10 mouse cellular contexts compared by ENCODE assay signal in the genomic region with DNA sequence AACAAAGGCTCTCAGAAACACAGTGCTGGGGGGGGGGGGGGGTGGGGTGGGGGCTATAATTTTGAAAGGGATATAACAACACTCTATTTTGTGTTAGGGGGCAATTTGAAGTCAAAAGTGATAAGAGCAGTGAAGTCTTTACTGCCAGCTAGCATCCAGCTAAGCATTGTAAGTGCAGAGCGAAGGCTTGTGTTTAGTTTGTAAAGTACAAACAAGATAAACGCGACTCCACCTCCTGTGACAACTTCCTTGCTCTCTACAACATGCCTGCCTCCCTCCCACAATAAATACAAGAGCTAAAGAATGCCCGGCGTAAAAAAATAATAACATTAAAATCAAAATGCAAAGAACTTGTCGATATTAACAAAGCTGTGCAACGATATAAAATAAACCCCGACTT. TPM values are rescaled to one million over a fixed set of nuclear protein-coding genes. Genes with fewer than 3 reads are reported as not detected.
A peak's percentile ranks its signal among the peaks of the same experiment; 100 is the strongest.
DNase-seq lines count a peak whose midpoint lies in the region; ATAC-seq and TF ChIP-seq lines count a peak whose summit lies in the region.
"Had no signal": no experiment of that assay in that cellular context is flagged by ENCODE, and none has a peak within 500 bp of the region (broad histone marks: within the 10 kb centered on the region; RNA-seq: fewer than 3 reads in every experiment).

No protein-coding gene starts in this region.

- no peak for TF ChIP-seq EP300 in CH12.LX (IDR thresholded peaks at IDR 0.05; ENCODE audit: low read length)

- no peak for TF ChIP-seq RAD21 in CH12.LX (IDR thresholded peaks at IDR 0.05; ENCODE audit: low read depth, low read length)

- TF ChIP-seq CTCF in CH12.LX (conservative IDR thresholded peaks at IDR 0.05 in 1 of 2, IDR thresholded peaks at IDR 0.05 in 1 of 2; ENCODE audit: low read depth in 2 of 2, low read length in 2 of 2), result no peak

- no peak overlapping the region for H3K9ac ChIP-seq in forebrain, embryonic 11.5 days (ENCODE audit: low read length)
- no peak overlapping the region for H3K9ac ChIP-seq in forebrain, embryonic 16.5 days (replicated peaks; ENCODE audit: low read depth, low read length)
- no peak overlapping the region for H3K9ac ChIP-seq in kidney, embryonic 16.5 days (replicated peaks; ENCODE audit: low read length)
- peak overlapping the region; percentile 60 for H3K9ac ChIP-seq in CH12.LX (ENCODE audit: insufficient read depth, low read depth)
- H3K9ac ChIP-seq in limb, embryonic 15.5 days, result no peak overlapping the region

- H3K4me2 ChIP-seq in forebrain, embryonic 11.5 days (ENCODE audit: low read depth, low read length, severe bottlenecking), result no peak overlapping the region
- no peak overlapping the region for H3K4me2 ChIP-seq in forebrain, embryonic 16.5 days (ENCODE audit: low read length)
- H3K4me2 ChIP-seq in kidney, embryonic 16.5 days (replicated peaks; ENCODE audit: low read depth, low read length), result peak overlapping the region; percentile 8; the same call in 1 of the 2 replicates
- peak overlapping the region; percentile 74 for H3K4me2 ChIP-seq in CH12.LX (ENCODE audit: insufficient read depth, low read depth, poor library complexity, severe bottlenecking)
- H3K4me2 ChIP-seq in limb, embryonic 15.5 days, result no peak overlapping the region

- TF ChIP-seq POLR2A in CH12.LX (IDR thresholded peaks at IDR 0.05; ENCODE audit: low read depth, low read length), result no peak

- no peak for ATAC-seq in forebrain, embryonic 11.5 days (replicated peaks; ENCODE audit: low FRiP score)
- ATAC-seq in forebrain, embryonic 16.5 days, result no peak
- ATAC-seq in kidney, embryonic 16.5 days (ENCODE audit: low FRiP score, low TSS enrichment), result no peak
- no peak for ATAC-seq in limb, embryonic 15.5 days (ENCODE audit: insufficient number of reproducible peaks, low FRiP score, low TSS enrichment, low read depth)
- ATAC-seq in inflammation-experienced regulatory T-cells, adult 6 months, result no peak

- peak; percentile 5 for DNase-seq in forebrain, embryonic 11.5 days (ENCODE audit: low spot score)
- no peak for DNase-seq in kidney, adult 9 months
- DNase-seq in CH12.LX (ENCODE audit: extremely low read depth), result no peak
- DNase-seq in T-cell, adult 2 months (ENCODE audit: low spot score), result no peak

- H3K79me2 ChIP-seq in CH12.LX (replicated peaks; ENCODE audit: control insufficient read depth, extremely low read depth, insufficient read depth, poor library complexity, severe bottlenecking), result peaks cover 18% of the 10 kb centered on the region

- H3K27me3 ChIP-seq in forebrain, embryonic 11.5 days (ENCODE audit: control insufficient read depth, insufficient read depth, low read length), result no peaks in the 10 kb centered on the region
- no peaks in the 10 kb centered on the region for H3K27me3 ChIP-seq in forebrain, embryonic 16.5 days (replicated peaks; ENCODE audit: control insufficient read depth, insufficient read depth, low read length)
- H3K27me3 ChIP-seq in kidney, embryonic 16.5 days (ENCODE audit: insufficient read depth, low read length), result no peaks in the 10 kb centered on the region
- no peaks in the 10 kb centered on the region for H3K27me3 ChIP-seq in CH12.LX (replicated peaks)
- no peaks in the 10 kb centered on the region for H3K27me3 ChIP-seq in limb, embryonic 15.5 days

- no peaks in the 10 kb centered on the region for H3K9me3 ChIP-seq in forebrain, embryonic 11.5 days (ENCODE audit: control insufficient read depth, low read length)
- H3K9me3 ChIP-seq in forebrain, embryonic 16.5 days (ENCODE audit: control insufficient read depth, low read length), result no peaks in the 10 kb centered on the region
- H3K9me3 ChIP-seq in kidney, embryonic 16.5 days (ENCODE audit: low read length), result no peaks in the 10 kb centered on the region
- no peaks in the 10 kb centered on the region for H3K9me3 ChIP-seq in CH12.LX (replicated peaks; ENCODE audit: low read length)
- H3K9me3 ChIP-seq in limb, embryonic 15.5 days, result no peaks in the 10 kb centered on the region

- dilution Hi-C loops in CH12.LX (cut with MboI; ENCODE audit: extremely low pct_ligation_motif_present, extremely low pct_unique_long_range_greater_than_20kb, low sequenced_read_pairs), result no loop called here

- in situ Hi-C loops in CH12.LX (cut with MboI; ENCODE audit: low pct_ligation_motif_present, low pct_unique_long_range_greater_than_20kb, low sequenced_read_pairs), result no loop called here

- H3K4me1 ChIP-seq in forebrain, embryonic 11.5 days (replicated peaks; ENCODE audit: control insufficient read depth, insufficient read depth, low read length), result no peaks in the 10 kb centered on the region; the same call in 1 of the 2 replicates
- H3K4me1 ChIP-seq in forebrain, embryonic 16.5 days (replicated peaks; ENCODE audit: control insufficient read depth, insufficient read depth, low read length), result peaks cover 14% of the 10 kb centered on the region
- peaks cover 53% of the 10 kb centered on the region for H3K4me1 ChIP-seq in kidney, embryonic 16.5 days (ENCODE audit: insufficient read depth, low read length)
- H3K4me1 ChIP-seq in CH12.LX (ENCODE audit: control insufficient read depth in 1 of 2, insufficient read depth in 2 of 2), result peaks cover 15 to 59% of the 10 kb centered on the region in 2 experiments
- H3K4me1 ChIP-seq in limb, embryonic 15.5 days, result peaks cover 28% of the 10 kb centered on the region

- H3K27ac ChIP-seq in forebrain, embryonic 11.5 days (ENCODE audit: low read depth, low read length), result no peak overlapping the region
- no peak overlapping the region; the same call in 1 of the 2 replicates for H3K27ac ChIP-seq in forebrain, embryonic 16.5 days (ENCODE audit: low read length)
- peak overlapping the region; percentile 94 for H3K27ac ChIP-seq in kidney, embryonic 16.5 days (ENCODE audit: low read length)
- H3K27ac ChIP-seq in CH12.LX (ENCODE audit: insufficient read depth, low read depth), result 0 out of 2 replicates have a peak overlapping the region, but pooled peaks have one; percentile 42
- peak overlapping the region; percentile 60 for H3K27ac ChIP-seq in limb, embryonic 15.5 days

- no peak overlapping the region for H3K4me3 ChIP-seq in forebrain, embryonic 11.5 days (ENCODE audit: low read depth, low read length)
- H3K4me3 ChIP-seq in forebrain, embryonic 16.5 days (replicated peaks; ENCODE audit: low read length), result no peak overlapping the region
- H3K4me3 ChIP-seq in kidney, embryonic 16.5 days (ENCODE audit: low read length), result no peak overlapping the region
- H3K4me3 ChIP-seq in CH12.LX (replicated peaks in 1 of 3; ENCODE audit: low read depth in 2 of 3, low read length in 2 of 3, poor library complexity in 1 of 3), result peak overlapping the region; percentile 21 to 45 (median 36)
- no peak overlapping the region for H3K4me3 ChIP-seq in limb, embryonic 15.5 days
- H3K4me3 ChIP-seq: erythroblast, embryonic 14.5 days had no signal

- WGBS in forebrain, embryonic 11.5 days, result 90% methylated on average over 8 of the region's 8 CpGs
- WGBS in forebrain, embryonic 16.5 days, result 86% methylated on average over 8 of the region's 8 CpGs
- 60% methylated on average over 8 of the region's 8 CpGs for WGBS in kidney, embryonic 16.5 days
- 78% methylated on average over 8 of the region's 8 CpGs for WGBS in limb, embryonic 15.5 days

- H3K36me3 ChIP-seq in forebrain, embryonic 11.5 days (ENCODE audit: control insufficient read depth, insufficient read depth, low read length), result no peaks in the 10 kb centered on the region
- no peaks in the 10 kb centered on the region; the same call in 1 of the 2 replicates for H3K36me3 ChIP-seq in forebrain, embryonic 16.5 days (ENCODE audit: control insufficient read depth, insufficient read depth)
- peaks cover 4% of the 10 kb centered on the region; the same call in 1 of the 2 replicates for H3K36me3 ChIP-seq in kidney, embryonic 16.5 days (ENCODE audit: insufficient read depth, low read length)
- H3K36me3 ChIP-seq in CH12.LX (replicated peaks in 1 of 2; ENCODE audit: control insufficient read depth in 1 of 2, insufficient read depth in 1 of 2, low read length in 1 of 2), result peaks cover 0 to 22% of the 10 kb centered on the region in 2 experiments
- H3K36me3 ChIP-seq in limb, embryonic 15.5 days, result no peaks in the 10 kb centered on the region

TF ChIP-seq in CH12.LX, 34 proteins besides CTCF, POLR2A, EP300 and RAD21:
- no peak for TF ChIP-seq JUND (conservative IDR thresholded peaks at IDR 0.05; ENCODE audit: low read depth, low read length)
- TF ChIP-seq MEF2A (IDR thresholded peaks at IDR 0.05; ENCODE audit: borderline replicate concordance, low read depth, low read length), result 0 out of 2 replicates have a peak, but pooled peaks have one; percentile 1

RNA-seq across cellular contexts. Expression of gene App, which starts 40.5 kb away (rescaled TPM):
- 133 and 134 TPM in 2 replicates for polyA plus RNA-seq in forebrain, embryonic 11.5 days (2014; fragmentation: Nextera tagmentation; extraction: Ambion mirVana)
- polyA plus RNA-seq in forebrain, embryonic 16.5 days (2015; fragmentation: Nextera tagmentation; extraction: Ambion mirVana), result 287 and 288 TPM in 2 replicates
- polyA plus RNA-seq in kidney, embryonic 16.5 days (2015; fragmentation: Nextera tagmentation; extraction: Ambion mirVana), result 309 and 336 TPM in 2 replicates
- total RNA-seq in CH12.LX (2012; rRNA removed) (54.1 and 99.2 TPM in 2 replicates), CH12.LX (2014; rRNA removed) (31.1 and 35.5 TPM in 2 replicates)
- polyA plus RNA-seq in CH12.LX (2012; ENCODE audit: insufficient read length, low read depth), result 81.4 and 84.1 TPM in 2 replicates
- polyA plus RNA-seq in limb, embryonic 15.5 days (2015; fragmentation: Nextera tagmentation; extraction: Ambion mirVana), result 221 and 231 TPM in 2 replicates
- under 1 TPM; 0.17 to 0.48 (median 0.29) TPM for polyA plus RNA-seq in inflammation-experienced regulatory T-cells, adult 6 months (2017; shearing (Covaris generic))
- total RNA-seq: MEL had no signal

Comparison
In these comparisons a context has a peak if more than half of its experiments do, and no peak if none do; other contexts are left out.
1. H3K27ac ChIP-seq: peak in kidney, embryonic 16.5 days (single experiment), CH12.LX (single experiment) and limb, embryonic 15.5 days (single experiment); none in forebrain, embryonic 11.5 days (single experiment) and forebrain, embryonic 16.5 days (single experiment).
2. H3K4me2 ChIP-seq: peak in kidney, embryonic 16.5 days (single experiment) and CH12.LX (single experiment); none in forebrain, embryonic 11.5 days (single experiment), forebrain, embryonic 16.5 days (single experiment) and limb, embryonic 15.5 days (single experiment).
3. H3K4me3 ChIP-seq: peak in CH12.LX (3 of 3); none in forebrain, embryonic 11.5 days (single experiment), forebrain, embryonic 16.5 days (single experiment), kidney, embryonic 16.5 days (single experiment) and limb, embryonic 15.5 days (single experiment).
4. RNA of gene App, which starts 40.5 kb away (polyA plus RNA-seq): 309 to 336 TPM in kidney, embryonic 16.5 days, 287 to 288 TPM in forebrain, embryonic 16.5 days, 221 to 231 TPM in limb, embryonic 15.5 days, 133 to 134 TPM in forebrain, embryonic 11.5 days and 81.4 to 84.1 TPM in CH12.LX; 0.17 to 0.48 TPM in inflammation-experienced regulatory T-cells, adult 6 months; every median in the first group is over 10 times any median in the second.